In genomic region chr11:20031536-20031935, GRCm38 (mm10) we compare ENCODE assay signal across 8 mouse cellular contexts.
DNase-seq lines count a peak whose midpoint lies in the region; ATAC-seq lines count a peak whose summit lies in the region.

No protein-coding gene starts in this region.

- no peak for ATAC-seq in hindbrain, embryonic 14.5 days (ENCODE audit: low FRiP score)
- ATAC-seq in hindbrain, embryonic 12.5 days (ENCODE audit: low FRiP score) = no peak

- H3K4me1 ChIP-seq in hindbrain, embryonic 14.5 days (replicated peaks; ENCODE audit: control insufficient read depth, insufficient read depth, low read length) = no peaks in the 10 kb centered on the region
- no peaks in the 10 kb centered on the region; the same call in 1 of the 2 replicates for H3K4me1 ChIP-seq in hindbrain, embryonic 12.5 days

- no peaks in the 10 kb centered on the region for H3K27me3 ChIP-seq in hindbrain, embryonic 14.5 days (ENCODE audit: control insufficient read depth, insufficient read depth, low read length)
- H3K27me3 ChIP-seq in hindbrain, embryonic 12.5 days = no peaks in the 10 kb centered on the region

- H3K27ac ChIP-seq in hindbrain, embryonic 14.5 days = no peak overlapping the region
- no peak overlapping the region for H3K27ac ChIP-seq in hindbrain, embryonic 12.5 days

- peak; percentile 38 for DNase-seq in hindbrain, embryonic 14.5 days (ENCODE audit: low spot score)
- DNase-seq in ES-CJ7 (ENCODE audit: low read depth, low spot score) = peak; percentile 88
- peak; percentile 38 to 51 for DNase-seq in adrenal gland, postnatal 36 days
- peak; percentile 18 for DNase-seq in kidney, postnatal 14 days
- peak; percentile 44 for DNase-seq in spleen, adult 12 weeks (ENCODE audit: low spot score)
- no peak for DNase-seq in layer of hippocampus, postnatal 14 days (ENCODE audit: low spot score in 2 of 2)
- no peak for DNase-seq in gastrocnemius, postnatal 25 days

- WGBS in hindbrain, embryonic 14.5 days = 40% methylated on average over 8 of the region's 8 CpGs
- WGBS in hindbrain, embryonic 12.5 days = 33% methylated on average over 8 of the region's 8 CpGs

- H3K36me3 ChIP-seq in hindbrain, embryonic 14.5 days (replicated peaks; ENCODE audit: control insufficient read depth, insufficient read depth) = no peaks in the 10 kb centered on the region
- H3K36me3 ChIP-seq in hindbrain, embryonic 12.5 days = no peaks in the 10 kb centered on the region

- H3K9me3 ChIP-seq in hindbrain, embryonic 14.5 days (ENCODE audit: control insufficient read depth, low read length) = no peaks in the 10 kb centered on the region
- H3K9me3 ChIP-seq in hindbrain, embryonic 12.5 days (replicated peaks) = peaks cover 4% of the 10 kb centered on the region; the same call in 1 of the 2 replicates

- H3K4me3 ChIP-seq in hindbrain, embryonic 14.5 days (replicated peaks; ENCODE audit: low read length) = no peak overlapping the region
- no peak overlapping the region for H3K4me3 ChIP-seq in hindbrain, embryonic 12.5 days

- no peak overlapping the region for H3K9ac ChIP-seq in hindbrain, embryonic 14.5 days
- H3K9ac ChIP-seq in hindbrain, embryonic 12.5 days = no peak overlapping the region

- no peak overlapping the region for H3K4me2 ChIP-seq in hindbrain, embryonic 14.5 days (replicated peaks)
- no peak overlapping the region for H3K4me2 ChIP-seq in hindbrain, embryonic 12.5 days (replicated peaks)

Comparison
In these comparisons a context has a peak if more than half of its experiments do, and no peak if none do; other contexts are left out.
1. DNase-seq: peak in hindbrain, embryonic 14.5 days (single experiment), ES-CJ7 (single experiment), adrenal gland, postnatal 36 days (2 of 2), kidney, postnatal 14 days (single experiment) and spleen, adult 12 weeks (single experiment); none in layer of hippocampus, postnatal 14 days (0 of 2) and gastrocnemius, postnatal 25 days (single experiment).